Mouse (Mus musculus): Measurements from ENCODE around the gene Gsg1l.

Gsg1l gene

DNA sequence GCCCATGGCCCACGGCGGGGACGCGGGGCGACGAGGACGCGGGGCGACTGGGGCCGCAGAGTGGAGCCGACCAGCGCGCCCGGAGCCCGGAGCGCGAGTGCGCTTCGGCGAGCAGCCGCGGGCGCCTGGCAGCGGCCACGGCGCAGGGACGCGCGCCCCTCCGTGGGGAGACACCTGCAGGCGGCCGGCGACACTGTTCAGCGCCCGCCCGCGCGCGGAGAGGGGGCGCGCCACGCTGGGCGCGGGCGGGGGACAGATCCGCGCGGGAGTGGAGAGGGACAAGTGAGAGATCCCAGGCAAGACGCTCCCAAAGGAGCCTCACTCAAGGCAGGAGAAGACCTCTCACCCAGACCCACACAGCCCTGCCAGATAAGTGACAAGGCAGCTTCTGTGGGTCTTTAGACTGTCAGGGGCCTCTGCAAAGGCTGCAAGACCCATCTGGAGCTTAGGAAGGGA lies at the start of gene Gsg1l:
Gsg1l (minus strand) TSS at position 126 of the 456 bp plus-strand sequence.
- DNase-seq (ENCODE audit: low read depth, low spot score) = peak; percentile 58

DNA sequence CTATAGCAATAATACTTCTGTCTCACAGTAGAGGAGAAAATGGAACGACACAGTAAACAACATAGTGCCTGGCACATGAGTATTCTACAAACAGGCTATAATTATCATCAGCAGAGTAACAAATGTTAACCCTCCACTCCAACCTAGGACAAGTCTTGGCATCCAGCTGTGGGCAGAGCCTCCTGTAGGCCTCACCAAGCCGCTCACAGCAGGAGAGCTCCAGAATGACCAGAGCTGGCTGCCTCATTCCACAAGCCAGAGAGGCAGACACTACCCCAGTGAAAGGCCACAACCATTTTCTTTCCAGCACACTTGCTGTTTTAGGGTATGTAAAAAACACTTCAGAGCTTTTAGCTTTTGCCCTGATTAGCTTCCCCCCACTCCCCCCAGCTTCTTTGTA lies 45.5 kb upstream of the Gsg1l start:
- no peak for DNase-seq (ENCODE audit: low read depth, low spot score)

DNA sequence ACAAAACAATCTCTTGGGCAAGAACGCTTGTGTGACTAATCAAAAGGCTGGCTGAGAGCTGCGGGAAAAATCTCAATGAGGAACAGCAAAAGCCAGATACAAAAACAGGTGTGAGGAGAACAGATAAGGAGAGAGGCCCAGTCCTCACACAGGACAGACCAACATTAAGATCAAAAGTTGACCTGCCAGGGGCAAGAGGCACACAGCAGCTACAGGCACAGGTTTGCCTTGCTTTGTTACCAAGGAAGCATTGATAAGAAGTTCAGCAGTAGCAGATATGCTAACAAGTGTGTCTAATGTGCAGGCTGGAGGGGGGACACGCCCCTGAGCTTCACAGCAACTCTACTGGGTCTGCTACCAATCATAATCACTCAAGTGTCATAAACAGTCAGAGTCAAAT lies 44.3 kb upstream of the Gsg1l start:
- no peak for DNase-seq (ENCODE audit: low read depth, low spot score)

- no peak for DNase-seq (ENCODE audit: low read depth, low spot score)
Measured at GRCm38 (mm10) chr7:126121533-126121932, 39.3 kb upstream of the Gsg1l start.

- no peak for DNase-seq (ENCODE audit: low read depth, low spot score)
Measured at GRCm38 (mm10) chr7:126119819-126120218, 37.6 kb upstream of the Gsg1l start.

DNA sequence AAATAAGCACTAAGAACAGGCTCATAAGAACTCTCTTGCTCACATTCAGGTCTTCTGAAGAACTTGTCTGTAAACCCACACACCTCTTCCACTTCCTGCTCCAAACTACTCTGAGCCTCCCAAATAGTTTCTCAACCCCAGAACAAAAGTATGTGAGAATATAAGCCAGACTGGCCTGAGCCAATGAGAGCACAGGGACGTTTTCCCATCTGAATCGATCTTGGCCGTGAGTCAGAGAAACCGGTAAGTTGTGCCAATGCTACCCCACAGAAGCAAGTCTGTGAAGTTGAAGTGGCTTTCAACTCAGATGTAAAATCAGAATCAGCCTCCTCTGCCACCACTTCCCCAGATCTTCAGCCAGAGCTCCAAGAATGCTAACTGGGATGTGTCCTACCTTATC lies 31.1 kb upstream of the Gsg1l start:
- no peak for DNase-seq (ENCODE audit: low read depth, low spot score)

- no peak for DNase-seq (ENCODE audit: low read depth, low spot score)
Measured at GRCm38 (mm10) chr7:126111230-126111629, 29.0 kb upstream of the Gsg1l start.

- DNase-seq (ENCODE audit: low read depth, low spot score) = no peak
Measured at GRCm38 (mm10) chr7:126109898-126110297, 27.7 kb upstream of the Gsg1l start.

DNA sequence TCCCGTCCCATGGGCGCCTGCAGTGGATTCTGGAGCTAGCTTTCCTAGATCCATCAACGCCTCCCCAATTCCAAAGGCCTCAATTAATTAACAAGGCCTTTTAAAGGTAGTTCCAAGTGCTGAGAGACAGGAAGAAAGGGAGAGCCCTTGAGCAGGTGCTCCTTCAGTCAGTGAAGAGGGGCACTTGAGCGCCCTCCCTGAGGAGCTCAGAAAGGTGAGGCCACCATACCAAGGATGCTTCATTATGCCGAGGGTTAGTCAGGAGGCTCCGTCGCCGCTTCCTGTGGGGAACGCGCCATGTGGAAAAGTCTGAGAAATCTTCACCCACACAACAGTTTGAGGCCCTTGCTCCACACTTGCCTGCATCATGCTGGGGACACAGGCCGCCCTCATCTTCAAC lies 18.2 kb upstream of the Gsg1l start:
- no peak for DNase-seq (ENCODE audit: low read depth, low spot score)

GRCm38 (mm10) chr7:126099835-126100234 lies 17.6 kb upstream of the Gsg1l start:
- DNase-seq (ENCODE audit: low read depth, low spot score) = no peak

- no peak for DNase-seq (ENCODE audit: low read depth, low spot score)
Measured at GRCm38 (mm10) chr7:126099163-126099775, 17.1 kb upstream of the Gsg1l start.

- DNase-seq (ENCODE audit: low read depth, low spot score) = no peak
Measured at GRCm38 (mm10) chr7:126097219-126097915, 15.2 kb upstream of the Gsg1l start.

GRCm38 (mm10) chr7:126096596-126096995 lies 14.4 kb upstream of the Gsg1l start:
- DNase-seq (ENCODE audit: low read depth, low spot score) = no peak

DNA sequence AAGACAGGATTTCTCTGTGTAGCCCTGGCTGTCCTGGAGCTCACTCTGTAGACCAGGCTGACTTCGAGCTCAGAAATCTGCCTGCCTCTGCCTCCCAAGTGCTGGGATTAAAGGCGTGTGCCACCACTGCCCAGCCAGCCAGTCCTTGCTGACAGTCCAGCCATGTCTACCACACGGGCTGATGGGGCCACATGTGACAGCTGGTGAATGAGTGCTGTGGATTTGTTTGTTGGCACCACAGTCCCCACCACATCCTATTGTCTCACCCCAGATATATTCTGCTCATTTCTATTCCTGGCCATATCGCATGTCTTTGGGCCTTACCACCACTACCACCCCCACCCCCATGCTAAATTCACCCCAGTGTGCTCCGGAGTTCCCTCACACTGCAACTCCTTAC lies 12.5 kb upstream of the Gsg1l start:
- DNase-seq (ENCODE audit: low read depth, low spot score) = no peak

DNA sequence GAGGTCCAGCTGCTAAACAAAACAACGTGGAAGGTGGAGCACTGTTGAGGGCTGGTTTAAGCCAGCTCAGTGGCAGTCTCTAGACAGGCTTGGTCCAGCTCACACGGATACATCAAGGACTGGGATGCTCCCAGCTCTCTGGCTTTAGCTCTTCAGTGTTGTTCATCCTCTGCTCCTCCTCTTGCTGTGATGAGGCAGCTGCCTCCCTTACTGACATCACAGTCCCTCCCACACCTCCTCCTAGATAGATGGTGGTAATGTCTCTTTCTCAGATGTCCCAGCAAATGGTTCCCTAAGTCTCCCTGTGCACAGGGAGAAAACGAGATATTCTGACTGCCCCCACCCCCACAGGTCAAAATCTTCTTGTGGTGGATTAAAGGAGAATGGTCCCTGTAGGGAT lies 11.0 kb upstream of the Gsg1l start:
- DNase-seq (ENCODE audit: low read depth, low spot score) = peak; percentile 50

DNA sequence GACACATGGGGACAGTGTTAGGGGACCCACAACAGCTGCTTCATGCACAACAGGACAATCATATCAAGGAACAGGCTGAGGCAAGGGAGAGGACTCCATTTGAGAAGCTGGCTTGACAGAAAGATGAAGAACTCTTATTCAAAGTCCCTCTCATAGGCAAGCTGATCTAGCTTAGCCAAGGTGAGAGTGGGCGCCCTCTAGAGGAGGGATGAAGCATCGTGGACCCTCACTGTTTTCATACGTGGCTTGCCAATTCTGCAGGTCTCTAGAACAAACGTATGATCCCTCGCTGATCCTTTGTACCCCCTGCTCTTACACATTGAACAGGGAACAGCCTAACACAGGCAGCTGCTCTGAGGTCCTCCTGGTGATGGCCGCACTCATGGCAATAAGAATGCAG lies 7.6 kb upstream of the Gsg1l start:
- peak; percentile 86 for DNase-seq (ENCODE audit: low read depth, low spot score)

GRCm38 (mm10) chr7:126088155-126088554 lies 5.9 kb upstream of the Gsg1l start:
- DNase-seq (ENCODE audit: low read depth, low spot score) = no peak

DNA sequence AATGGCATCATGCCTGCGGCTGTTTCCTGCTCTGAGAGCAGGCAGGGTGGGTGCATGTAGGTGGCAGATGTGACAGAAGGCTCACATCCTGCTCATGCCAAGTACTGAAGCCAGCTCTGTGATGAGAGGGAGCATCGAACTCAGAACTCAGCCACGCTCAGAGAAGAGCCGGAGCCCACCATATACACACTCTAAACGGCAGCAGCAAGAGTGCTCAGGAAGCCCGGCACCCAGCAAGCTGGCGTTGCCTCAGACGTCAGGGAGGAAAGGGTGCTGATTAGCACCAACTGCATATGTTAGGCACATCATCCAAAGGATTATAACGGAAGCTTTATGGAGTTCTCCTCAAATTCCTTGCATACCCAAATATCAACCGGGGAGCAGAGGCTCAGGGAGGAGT lies 5.4 kb upstream of the Gsg1l start:
- no peak for DNase-seq (ENCODE audit: low read depth, low spot score)

DNA sequence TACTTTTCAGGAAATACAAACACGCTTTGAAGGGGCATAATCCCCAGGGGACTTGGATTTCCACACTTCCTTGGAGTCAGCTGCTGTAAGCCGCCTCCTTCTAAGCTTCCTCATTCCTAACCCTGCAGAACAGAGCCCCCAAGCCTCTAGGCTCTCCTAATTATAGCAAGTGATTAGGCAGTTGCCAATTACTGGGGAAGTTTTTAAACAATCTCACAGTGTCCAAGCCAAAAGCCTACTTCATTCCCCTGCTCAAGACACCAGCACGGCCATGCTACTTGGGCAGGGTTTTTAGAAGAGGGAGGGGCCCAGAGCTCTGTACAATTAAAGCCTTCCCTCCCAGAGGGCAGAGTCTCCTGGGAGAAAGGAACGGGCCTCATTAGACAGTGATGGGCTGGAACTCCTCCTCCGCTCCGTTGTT lies 4.1 kb upstream of the Gsg1l start:
- DNase-seq (ENCODE audit: low read depth, low spot score) = no peak

GRCm38 (mm10) chr7:126085154-126085553 lies 2.9 kb upstream of the Gsg1l start:
- no peak for DNase-seq (ENCODE audit: low read depth, low spot score)

DNA sequence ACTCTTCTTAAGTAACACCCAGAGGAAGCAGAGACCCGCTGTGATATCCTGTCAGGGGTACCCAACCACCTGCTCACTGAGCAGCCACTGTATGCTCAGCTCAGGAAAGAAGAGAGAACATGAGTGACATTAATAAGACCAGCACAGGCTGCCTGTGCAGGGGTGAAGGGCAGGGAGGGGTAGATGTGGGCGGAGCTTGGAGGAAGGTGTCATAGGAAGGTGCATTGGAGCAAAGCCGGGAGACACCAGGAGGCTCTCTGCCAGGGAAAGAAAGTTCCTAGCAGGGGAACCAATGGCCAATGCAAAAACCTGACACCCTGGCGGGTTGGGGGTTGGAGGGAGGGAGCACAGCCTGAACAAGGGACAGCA lies 1.8 kb upstream of the Gsg1l start:
- DNase-seq (ENCODE audit: low read depth, low spot score) = no peak

- no peak for DNase-seq (ENCODE audit: low read depth, low spot score)
Measured at GRCm38 (mm10) chr7:126083341-126083979, 1.2 kb upstream of the Gsg1l start.

- DNase-seq (ENCODE audit: low read depth, low spot score) = peak; percentile 43
Measured at GRCm38 (mm10) chr7:126081727-126082285, 405 bp downstream of the Gsg1l start.
